Mouse (Mus musculus) frontal cortex, adult 2 months (tissue): ENCODE results near the gene Ssc4d. TPM values are rescaled to one million over a fixed set of nuclear protein-coding genes. Genes with fewer than 3 reads are reported as not detected.
A peak's percentile ranks its signal among the peaks of the same experiment; 100 is the strongest.

Experiments used
- DNase-seq, 2 experiments: peaks; one replicate each; pipeline ENCODE4 v3.0.0; 2022; ENCODE audit warnings: low spot score in 1 of 2; ENCODE audit errors: extremely low spot score in 1 of 2
- polyA plus RNA-seq: library from polyadenylated mRNA; depleted of rRNA; stranded (reverse); fragments of >200 nt; gene quantifications from 2 replicates; pipeline ENCODE4 v1.2.3, GENCODE M21; 2012; rRNA removed

Ssc4d gene
- polyA plus RNA-seq, result 2.6 and 2.9 TPM in 2 replicates

DNA sequence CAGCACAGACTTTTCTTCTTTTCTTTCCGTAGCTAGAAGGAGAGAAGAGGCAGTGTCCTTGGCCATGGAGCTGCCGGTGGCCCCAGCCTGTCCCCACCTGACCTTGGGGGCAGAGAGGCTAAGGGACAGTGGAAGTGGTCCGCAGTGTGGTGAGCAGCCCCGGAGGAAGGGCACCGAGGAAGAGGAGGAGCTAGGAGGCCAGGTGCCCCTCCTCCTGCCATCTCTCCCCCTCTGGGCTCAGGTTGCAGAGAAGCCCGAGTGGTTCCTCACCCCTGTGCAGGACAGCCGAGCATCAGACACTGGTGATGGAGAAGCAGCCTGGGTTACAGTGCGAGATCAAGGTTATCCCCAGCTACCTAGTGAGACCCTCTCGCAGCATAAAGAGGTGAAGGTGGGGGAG is at the start of gene Ssc4d:
Gene Ssc4d, minus strand, starts transcription at position 167 of the 400 bp plus-strand sequence.
- no peak for DNase-seq

GRCm38 (mm10) chr5:136019907-136020306 is 45.6 kb upstream of the Ssc4d start:
- no peak for DNase-seq

DNA sequence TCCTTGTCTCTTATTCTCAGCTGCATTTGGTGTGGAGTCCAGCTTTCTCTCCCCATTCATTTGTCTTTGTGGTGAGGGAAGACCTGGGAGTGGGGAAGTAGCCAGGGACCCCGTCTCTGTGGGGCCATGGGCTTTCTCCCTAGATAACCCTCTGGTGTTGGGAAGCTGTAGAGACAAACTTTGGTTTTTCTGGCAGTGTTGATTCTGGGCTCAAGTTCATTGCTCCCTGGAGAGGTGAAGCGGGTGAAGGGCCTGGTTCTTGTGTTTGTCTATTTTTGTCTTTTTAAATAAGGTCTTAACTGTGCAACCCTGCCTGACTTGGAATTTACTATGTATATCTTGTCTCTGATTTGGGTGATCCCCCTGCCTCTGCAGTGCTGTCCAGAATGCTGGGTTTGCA is 44.4 kb upstream of the Ssc4d start:
- no peak for DNase-seq

GRCm38 (mm10) chr5:136017262-136017661 is 42.9 kb upstream of the Ssc4d start:
- DNase-seq, result no peak

- DNase-seq, result no peak
Measured at GRCm38 (mm10) chr5:136016014-136016876, 41.9 kb upstream of the Ssc4d start.

DNA sequence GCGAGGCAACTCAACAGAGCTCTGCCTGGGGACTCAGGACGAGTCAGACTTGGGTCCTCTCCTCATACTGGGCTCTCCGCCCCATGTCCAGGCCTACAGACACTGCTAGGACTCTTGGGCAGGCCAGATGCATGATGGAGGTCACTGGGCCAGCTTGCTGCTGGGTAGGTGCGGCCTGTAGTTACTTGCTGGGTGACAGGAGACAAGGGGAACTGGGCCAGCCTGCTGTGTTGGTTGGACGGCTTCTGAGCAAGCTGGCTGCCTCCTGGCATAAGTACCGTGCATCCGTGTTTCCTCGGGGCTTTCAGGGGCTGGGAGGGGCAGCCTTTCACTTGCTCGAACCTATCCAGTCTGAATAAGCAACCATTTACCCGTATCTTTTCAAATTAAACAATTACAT is 41.3 kb upstream of the Ssc4d start:
- DNase-seq, result no peak

DNA sequence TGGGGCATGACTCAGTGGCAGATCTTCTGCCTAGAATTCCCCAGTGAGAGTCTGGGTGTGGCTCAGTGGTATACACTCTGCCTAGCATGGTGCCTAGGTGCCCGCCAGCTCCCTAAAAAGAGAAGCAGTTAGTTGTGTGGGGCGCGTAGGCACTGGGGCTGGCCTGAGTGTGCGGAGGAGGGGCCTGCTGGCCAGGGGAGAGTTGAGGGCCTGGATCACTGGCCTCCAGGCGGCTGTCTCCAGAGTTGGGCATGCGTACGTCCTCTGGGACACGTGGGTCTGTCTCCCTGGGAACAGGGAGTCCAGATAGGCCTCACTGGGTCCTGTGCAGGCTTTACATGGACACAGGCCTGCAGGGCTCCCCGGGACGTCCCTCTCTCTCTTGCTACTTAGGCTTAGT is 40.5 kb upstream of the Ssc4d start:
- DNase-seq, result no peak

- no peak for DNase-seq
Measured at GRCm38 (mm10) chr5:136007745-136008144, 33.4 kb upstream of the Ssc4d start.

GRCm38 (mm10) chr5:136004537-136004936 is 30.2 kb upstream of the Ssc4d start:
- DNase-seq, result no peak

GRCm38 (mm10) chr5:136002751-136003151 is 28.4 kb upstream of the Ssc4d start:
- DNase-seq, result no peak

GRCm38 (mm10) chr5:136002325-136002724 is 28.0 kb upstream of the Ssc4d start:
- DNase-seq, result no peak

DNA sequence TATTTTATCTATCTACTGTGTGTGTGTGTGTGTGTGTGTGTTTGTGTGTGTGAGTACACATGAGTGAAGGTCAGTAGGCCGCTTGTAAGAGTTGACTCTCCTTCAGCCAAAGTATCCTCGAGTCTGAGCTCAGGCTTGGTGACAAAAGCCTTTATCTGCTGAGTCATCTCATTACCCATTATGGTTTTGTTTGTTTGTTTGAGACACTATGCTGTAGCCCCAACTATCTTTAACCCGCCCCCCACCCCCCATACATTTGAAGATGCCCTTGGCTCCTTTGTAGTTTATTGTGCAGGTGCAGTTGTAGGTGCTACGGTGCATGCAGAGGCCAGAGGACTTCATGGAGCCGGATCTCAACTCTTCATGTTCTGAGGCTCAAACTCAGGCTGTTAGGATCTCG is 26.9 kb upstream of the Ssc4d start:
- no peak for DNase-seq

- peak in 1 of 2 experiments; percentile 13 for DNase-seq
Measured at GRCm38 (mm10) chr5:135996162-135996561, 21.8 kb upstream of the Ssc4d start.

GRCm38 (mm10) chr5:135994725-135995687 is 20.7 kb upstream of the Ssc4d start, which contains the start of gene Dtx2:
Gene Dtx2, plus strand, starts transcription at chr5:135994800.
- DNase-seq, result peak; percentile 82 to 93

- DNase-seq, result no peak
Measured at GRCm38 (mm10) chr5:135994335-135994724, 20.0 kb upstream of the Ssc4d start.

GRCm38 (mm10) chr5:135993381-135993965 is 19.1 kb upstream of the Ssc4d start:
- no peak for DNase-seq

DNA sequence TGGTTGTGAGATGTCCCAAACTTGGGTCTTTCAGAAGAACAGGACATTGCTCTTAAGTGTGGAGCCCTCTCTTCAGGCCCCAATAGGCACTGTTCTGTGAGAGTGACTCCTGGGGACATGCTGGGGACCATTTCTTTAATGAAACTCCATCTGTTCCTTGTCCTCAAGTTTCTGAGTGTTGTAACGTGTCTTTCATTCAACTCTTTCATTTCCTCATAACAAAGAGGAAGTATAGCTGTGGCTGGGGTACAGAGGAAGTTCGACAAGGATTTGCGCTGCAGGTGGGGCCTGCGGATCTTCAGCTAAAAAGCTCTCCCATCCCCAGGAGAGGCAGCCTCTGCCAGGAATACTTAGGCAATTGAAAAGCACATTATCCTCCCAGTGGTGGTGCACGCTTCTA is 16.3 kb upstream of the Ssc4d start:
- no peak for DNase-seq

DNA sequence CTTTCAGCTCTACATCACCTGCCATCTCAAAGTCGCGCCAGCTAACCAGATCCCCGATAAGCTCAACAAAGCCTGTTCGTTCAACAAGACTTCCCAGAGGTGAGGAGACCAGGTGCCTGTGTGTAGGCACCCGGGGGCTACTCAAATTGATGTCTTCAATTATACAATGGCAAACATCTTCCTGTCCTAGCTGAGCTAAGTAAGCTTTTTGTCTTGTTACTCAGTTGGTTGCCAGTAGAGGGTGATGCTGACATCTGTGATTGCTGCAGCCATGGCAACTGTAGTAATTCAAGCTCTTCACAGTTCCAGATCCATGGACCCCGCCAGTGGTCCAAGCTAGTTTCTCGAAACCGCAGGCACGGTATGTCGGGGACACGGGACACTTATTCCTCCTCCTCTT is 12.9 kb upstream of the Ssc4d start:
- peak in 1 of 2 experiments; percentile 44 for DNase-seq

DNA sequence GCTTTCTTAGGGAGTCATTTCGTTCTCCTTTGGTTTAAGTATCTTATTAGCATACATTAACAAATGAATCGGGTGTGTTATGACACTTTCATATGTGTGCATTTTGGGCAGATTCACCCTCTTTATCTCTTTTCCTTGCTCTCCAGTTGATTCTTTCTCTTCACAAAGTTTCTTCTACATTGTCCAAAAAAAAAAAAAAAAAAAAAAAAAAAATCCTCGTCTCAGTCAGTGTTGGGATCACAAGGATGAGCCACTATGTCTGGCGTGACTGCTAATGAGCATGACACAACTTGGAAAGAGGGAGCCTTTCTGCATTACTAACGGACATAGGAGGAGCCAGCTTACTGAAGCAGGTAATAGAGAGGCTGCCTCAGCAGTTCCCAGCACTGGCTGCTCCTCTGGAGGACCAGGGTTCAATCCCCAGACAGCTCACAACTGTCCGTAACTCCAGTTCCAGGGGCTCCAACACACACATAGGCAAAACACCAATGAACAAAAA is 10.3 kb upstream of the Ssc4d start:
- no peak for DNase-seq

DNA sequence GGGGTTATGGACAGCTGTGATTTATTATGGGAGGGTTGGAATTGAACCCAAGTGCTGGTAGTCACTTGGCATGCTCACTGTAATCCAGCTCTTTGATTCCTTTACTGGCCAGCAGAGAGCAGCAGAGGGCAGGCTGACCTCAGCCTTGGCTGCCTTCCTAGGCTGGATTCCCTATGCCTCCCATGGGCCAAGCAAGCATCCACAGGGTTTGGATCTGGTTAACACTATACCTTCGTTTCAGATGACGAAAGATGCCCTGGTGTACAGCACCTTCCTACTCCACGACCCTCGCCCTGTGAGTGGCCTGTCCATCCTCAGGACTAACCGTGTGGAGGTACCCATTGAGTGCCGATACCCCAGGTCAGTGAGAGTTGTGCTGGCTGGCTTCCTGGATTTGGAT is 8.1 kb upstream of the Ssc4d start:
- peak in 1 of 2 experiments; percentile 52 for DNase-seq

DNA sequence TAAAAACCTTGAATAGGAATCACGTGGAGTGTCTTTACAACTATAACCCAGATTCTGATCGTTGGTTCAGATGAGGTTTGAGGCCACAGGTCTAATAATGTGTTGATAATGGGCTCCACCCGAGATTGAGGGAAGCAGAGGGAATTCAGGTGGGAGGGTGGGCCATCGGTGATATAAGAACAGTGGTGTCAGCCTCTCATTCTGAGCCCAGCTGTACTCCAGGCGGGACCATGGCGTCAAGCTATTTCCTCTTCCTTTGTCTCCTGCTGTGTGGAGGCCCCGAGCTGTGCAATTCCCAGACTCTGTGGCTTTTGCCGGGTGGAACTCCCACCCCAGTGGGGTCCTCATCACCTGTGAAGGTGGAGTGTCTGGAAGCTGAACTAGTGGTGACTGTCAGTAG is 5.6 kb upstream of the Ssc4d start, which contains the start of gene Zp3:
Gene Zp3, plus strand, starts transcription at position 196 of the 400 bp plus-strand sequence.
- no peak for DNase-seq
